Mouse (Mus musculus): ENCODE results near the gene Serpina6. TPM values are rescaled to one million over a fixed set of nuclear protein-coding genes. Genes with fewer than 3 reads are reported as not detected.

Gene Serpina6
- polyA plus RNA-seq, 1 experiment from 2014 or later = not detected

GRCm38 (mm10) chr12:103643818-103644217 lies 13.2 kb downstream of the Serpina6 start:
- H3K4me2 ChIP-seq (ENCODE audit: low read length) = no peak overlapping the region
- H3K27me3 ChIP-seq (ENCODE audit: control insufficient read depth, insufficient read depth, low read depth, low read length) = no peaks in the 10 kb centered on the region
- H3K4me1 ChIP-seq (ENCODE audit: control insufficient read depth, insufficient read depth, low read length) = no peaks in the 10 kb centered on the region
- H3K9ac ChIP-seq (ENCODE audit: low read depth, low read length) = no peak overlapping the region
- H3K4me3 ChIP-seq (ENCODE audit: low read depth, low read length) = no peak overlapping the region
- ATAC-seq = no peak
- H3K27ac ChIP-seq (ENCODE audit: low read length) = no peak overlapping the region
- H3K36me3 ChIP-seq (ENCODE audit: control insufficient read depth, insufficient read depth, low read length) = no peaks in the 10 kb centered on the region
- no peaks in the 10 kb centered on the region for H3K9me3 ChIP-seq (replicated peaks; ENCODE audit: control insufficient read depth, low read length, poor library complexity, severe bottlenecking)
- 83% methylated on average over 3 of the region's 3 CpGs for WGBS

- H3K27me3 ChIP-seq (ENCODE audit: control insufficient read depth, insufficient read depth, low read depth, low read length) = no peaks in the 10 kb centered on the region
These were observed 13.7 kb downstream of the Serpina6 start for GRCm38 (mm10) chr12:103643336-103643735.

GRCm38 (mm10) chr12:103635846-103636245 lies 21.2 kb downstream of the Serpina6 start:
- WGBS = 80% methylated on average over 2 of the region's 2 CpGs
- H3K4me2 ChIP-seq (ENCODE audit: low read length) = no peak overlapping the region
- no peak overlapping the region for H3K27ac ChIP-seq (ENCODE audit: low read length)
- H3K9me3 ChIP-seq (replicated peaks; ENCODE audit: control insufficient read depth, low read length, poor library complexity, severe bottlenecking) = no peaks in the 10 kb centered on the region
- H3K4me1 ChIP-seq (ENCODE audit: control insufficient read depth, insufficient read depth, low read length) = no peaks in the 10 kb centered on the region
- no peaks in the 10 kb centered on the region for H3K27me3 ChIP-seq (ENCODE audit: control insufficient read depth, insufficient read depth, low read depth, low read length)
- H3K9ac ChIP-seq (ENCODE audit: low read depth, low read length) = no peak overlapping the region
- no peak overlapping the region for H3K4me3 ChIP-seq (ENCODE audit: low read depth, low read length)
- H3K36me3 ChIP-seq (ENCODE audit: control insufficient read depth, insufficient read depth, low read length) = no peaks in the 10 kb centered on the region
- no peak for ATAC-seq

More at GRCm38 (mm10) chr12:103643336-103643735, 13.7 kb downstream of the Serpina6 start:
- Histone ChIP-seq H3K4me3 (ENCODE audit: low read depth, low read length) (no peak overlapping the region), H3K4me1 (ENCODE audit: control insufficient read depth, insufficient read depth, low read length) (no peaks in the 10 kb centered on the region), H3K4me2 (ENCODE audit: low read length) (no peak overlapping the region), H3K27ac (ENCODE audit: low read length) (no peak overlapping the region), H3K9me3 (replicated peaks; ENCODE audit: control insufficient read depth, low read length, poor library complexity, severe bottlenecking) (no peaks in the 10 kb centered on the region), H3K36me3 (ENCODE audit: control insufficient read depth, insufficient read depth, low read length) (no peaks in the 10 kb centered on the region), H3K9ac (ENCODE audit: low read depth, low read length) (no peak overlapping the region)
- peak; percentile 80 for ATAC-seq
- 1% methylated on average over 2 of the region's 2 CpGs for WGBS

- H3K27ac ChIP-seq (ENCODE audit: low read length) = no peak overlapping the region
- H3K36me3 ChIP-seq (ENCODE audit: control insufficient read depth, insufficient read depth, low read length) = no peaks in the 10 kb centered on the region
- no peaks in the 10 kb centered on the region for H3K9me3 ChIP-seq (replicated peaks; ENCODE audit: control insufficient read depth, low read length, poor library complexity, severe bottlenecking)
- no peak overlapping the region for H3K4me3 ChIP-seq (ENCODE audit: low read depth, low read length)
- WGBS = 79% methylated on average over 2 of the region's 2 CpGs
- H3K4me1 ChIP-seq (ENCODE audit: control insufficient read depth, insufficient read depth, low read length) = no peaks in the 10 kb centered on the region
- H3K4me2 ChIP-seq (ENCODE audit: low read length) = no peak overlapping the region
- H3K27me3 ChIP-seq (ENCODE audit: control insufficient read depth, insufficient read depth, low read depth, low read length) = no peaks in the 10 kb centered on the region
- H3K9ac ChIP-seq (ENCODE audit: low read depth, low read length) = no peak overlapping the region
- no peak for ATAC-seq
These were observed 22.6 kb downstream of the Serpina6 start for GRCm38 (mm10) chr12:103634430-103634829.

- no peaks in the 10 kb centered on the region for H3K27me3 ChIP-seq (ENCODE audit: control insufficient read depth, insufficient read depth, low read depth, low read length)
- WGBS = 75% methylated on average over 3 of the region's 3 CpGs
- H3K9ac ChIP-seq (ENCODE audit: low read depth, low read length) = no peak within 1 kb of the TSS
These were observed 25.8 kb downstream of the Serpina6 start, which contains the start of gene Serpina10 for GRCm38 (mm10) chr12:103631203-103631612. Serpina10 (minus strand) TSS chr12:103631444.

GRCm38 (mm10) chr12:103616860-103617261 lies 40.2 kb downstream of the Serpina6 start:
- no peak for ATAC-seq
- Histone ChIP-seq H3K9me3 (replicated peaks; ENCODE audit: control insufficient read depth, low read length, poor library complexity, severe bottlenecking) (0 out of 2 replicates have a peak, but pooled peaks cover 2% of the 10 kb centered on the region), H3K27me3 (ENCODE audit: control insufficient read depth, insufficient read depth, low read depth, low read length) (no peaks in the 10 kb centered on the region), H3K4me3 (ENCODE audit: low read depth, low read length) (no peak overlapping the region), H3K27ac (ENCODE audit: low read length) (no peak overlapping the region), H3K4me2 (ENCODE audit: low read length) (no peak overlapping the region), H3K36me3 (ENCODE audit: control insufficient read depth, insufficient read depth, low read length) (peaks cover 3% of the 10 kb centered on the region; the same call in 1 of the 2 replicates), H3K9ac (ENCODE audit: low read depth, low read length) (no peak overlapping the region), H3K4me1 (ENCODE audit: control insufficient read depth, insufficient read depth, low read length) (no peaks in the 10 kb centered on the region)
- 91% methylated on average over 10 of the region's 10 CpGs for WGBS

More at GRCm38 (mm10) chr12:103631203-103631612, 25.8 kb downstream of the Serpina6 start, which contains the start of gene Serpina10:
- Histone ChIP-seq H3K27ac (ENCODE audit: low read length) (no peak within 1 kb of the TSS), H3K4me3 (ENCODE audit: low read depth, low read length) (no peak within 1 kb of the TSS), H3K36me3 (ENCODE audit: control insufficient read depth, insufficient read depth, low read length) (no peaks in the 10 kb centered on the region), H3K4me2 (ENCODE audit: low read length) (no peak within 1 kb of the TSS), H3K9me3 (replicated peaks; ENCODE audit: control insufficient read depth, low read length, poor library complexity, severe bottlenecking) (no peaks in the 10 kb centered on the region), H3K4me1 (ENCODE audit: control insufficient read depth, insufficient read depth, low read length) (no peaks in the 10 kb centered on the region)
- no peak for ATAC-seq

- Histone ChIP-seq H3K9me3 (replicated peaks; ENCODE audit: control insufficient read depth, low read length, poor library complexity, severe bottlenecking) (0 out of 2 replicates have a peak, but pooled peaks cover 2% of the 10 kb centered on the region), H3K36me3 (ENCODE audit: control insufficient read depth, insufficient read depth, low read length) (peaks cover 7% of the 10 kb centered on the region), H3K4me3 (ENCODE audit: low read depth, low read length) (no peak overlapping the region), H3K27ac (ENCODE audit: low read length) (no peak overlapping the region), H3K27me3 (ENCODE audit: control insufficient read depth, insufficient read depth, low read depth, low read length) (no peaks in the 10 kb centered on the region), H3K9ac (ENCODE audit: low read depth, low read length) (no peak overlapping the region), H3K4me2 (ENCODE audit: low read length) (no peak overlapping the region), H3K4me1 (ENCODE audit: control insufficient read depth, insufficient read depth, low read length) (no peaks in the 10 kb centered on the region)
- no peak for ATAC-seq
- WGBS = 85% methylated on average over 4 of the region's 4 CpGs
These were observed 41.3 kb downstream of the Serpina6 start for GRCm38 (mm10) chr12:103615734-103616133.

GRCm38 (mm10) chr12:103615141-103615540 lies 41.9 kb downstream of the Serpina6 start:
- 0 out of 2 replicates have a peak, but pooled peaks cover 2% of the 10 kb centered on the region for H3K9me3 ChIP-seq (replicated peaks; ENCODE audit: control insufficient read depth, low read length, poor library complexity, severe bottlenecking)
- no peak overlapping the region for H3K4me2 ChIP-seq (ENCODE audit: low read length)
- H3K36me3 ChIP-seq (ENCODE audit: control insufficient read depth, insufficient read depth, low read length) = peaks cover 11% of the 10 kb centered on the region
- H3K4me3 ChIP-seq (ENCODE audit: low read depth, low read length) = no peak overlapping the region
- H3K27me3 ChIP-seq (ENCODE audit: control insufficient read depth, insufficient read depth, low read depth, low read length) = no peaks in the 10 kb centered on the region
- 97% methylated on average over 1 of the region's 1 CpGs for WGBS
- no peak overlapping the region for H3K9ac ChIP-seq (ENCODE audit: low read depth, low read length)
- no peak for ATAC-seq
- no peaks in the 10 kb centered on the region for H3K4me1 ChIP-seq (ENCODE audit: control insufficient read depth, insufficient read depth, low read length)
- H3K27ac ChIP-seq (ENCODE audit: low read length) = no peak overlapping the region

GRCm38 (mm10) chr12:103601839-103602238 lies 55.2 kb downstream of the Serpina6 start:
- 88% methylated on average over 3 of the region's 3 CpGs for WGBS
- Histone ChIP-seq H3K4me3 (ENCODE audit: low read depth, low read length) (no peak overlapping the region), H3K27me3 (ENCODE audit: control insufficient read depth, insufficient read depth, low read depth, low read length) (no peaks in the 10 kb centered on the region), H3K9ac (ENCODE audit: low read depth, low read length) (no peak overlapping the region), H3K36me3 (ENCODE audit: control insufficient read depth, insufficient read depth, low read length) (no peaks in the 10 kb centered on the region), H3K4me1 (ENCODE audit: control insufficient read depth, insufficient read depth, low read length) (no peaks in the 10 kb centered on the region), H3K27ac (ENCODE audit: low read length) (no peak overlapping the region), H3K9me3 (replicated peaks; ENCODE audit: control insufficient read depth, low read length, poor library complexity, severe bottlenecking) (no peaks in the 10 kb centered on the region), H3K4me2 (ENCODE audit: low read length) (no peak overlapping the region)
- ATAC-seq = no peak

Data from midbrain, embryonic 16.5 days (tissue).